Mouse (Mus musculus): ENCODE measurements at regions not wholly inside any gene's neighbourhood (a gene's known extent, or its start where the extent isn't known, plus 50 kb on each side); places are given as distances from the start of the nearest gene placed in this dataset.
"Not testable (repeated sequence)": the region's sequence is repeated elsewhere in the genome, so short reads cannot be mapped to it uniquely, and the experiment has no call there.

DNA sequence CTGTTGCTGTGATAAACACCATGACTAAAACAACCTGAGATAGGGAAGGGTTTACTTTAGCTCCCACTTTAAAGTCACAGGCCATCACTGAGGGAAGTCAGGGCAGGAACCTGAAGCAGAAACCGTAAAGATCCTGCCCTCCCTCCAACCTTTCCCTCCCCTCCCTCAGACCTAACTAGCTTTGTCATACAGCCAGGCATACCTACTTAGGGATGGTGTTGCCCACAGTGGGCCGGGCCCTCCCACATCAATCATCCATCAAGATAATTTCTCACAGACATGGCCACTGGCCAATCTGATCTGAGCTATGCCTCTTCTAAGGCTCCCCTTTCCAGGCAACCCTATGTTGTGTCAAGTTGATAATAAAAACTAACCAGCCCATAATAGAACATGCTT lies 989.7 kb downstream of the 4930447A16Rik start:
- H3K4me1 ChIP-seq (replicated peaks; ENCODE audit: control insufficient read depth, insufficient read depth, low read length) = peaks cover 6% of the 10 kb centered on the region; the same call in 1 of the 2 replicates
- H3K9me3 ChIP-seq (ENCODE audit: control insufficient read depth, low read length) = no peaks in the 10 kb centered on the region
- H3K4me3 ChIP-seq (ENCODE audit: low read length) = no peak overlapping the region
- 40% methylated on average over 2 of the region's 2 CpGs for WGBS
- no peaks in the 10 kb centered on the region for H3K27me3 ChIP-seq (ENCODE audit: control insufficient read depth, insufficient read depth, low read depth, low read length)
- H3K36me3 ChIP-seq (ENCODE audit: control insufficient read depth, insufficient read depth, low read length) = no peaks in the 10 kb centered on the region
- peak; percentile 44; the same call in 1 of the 2 replicates for ATAC-seq (ENCODE audit: low read depth)
- H3K4me2 ChIP-seq (ENCODE audit: low read depth, low read length) = no peak overlapping the region
- H3K9ac ChIP-seq (ENCODE audit: low read length) = no peak overlapping the region
- H3K27ac ChIP-seq (ENCODE audit: low read length) = peak overlapping the region; percentile 23; the same call in 1 of the 2 replicates

- no peak overlapping the region for H3K27ac ChIP-seq (ENCODE audit: low read length)
- no peak overlapping the region for H3K4me3 ChIP-seq (ENCODE audit: low read length)
- H3K36me3 ChIP-seq (ENCODE audit: control insufficient read depth, insufficient read depth, low read length) = no peaks in the 10 kb centered on the region
- H3K4me1 ChIP-seq (replicated peaks; ENCODE audit: control insufficient read depth, insufficient read depth, low read length) = peaks cover 16% of the 10 kb centered on the region
- no peak overlapping the region for H3K9ac ChIP-seq (ENCODE audit: low read length)
- H3K27me3 ChIP-seq (ENCODE audit: control insufficient read depth, insufficient read depth, low read depth, low read length) = no peaks in the 10 kb centered on the region
- no peak overlapping the region for H3K4me2 ChIP-seq (ENCODE audit: low read depth, low read length)
- WGBS = 52% methylated on average over 7 of the region's 7 CpGs
- H3K9me3 ChIP-seq (ENCODE audit: control insufficient read depth, low read length) = no peaks in the 10 kb centered on the region
- no peak for ATAC-seq (ENCODE audit: low read depth)
These were observed 994.3 kb downstream of the 4930447A16Rik start for GRCm38 (mm10) chr15:38419621-38420020.

DNA sequence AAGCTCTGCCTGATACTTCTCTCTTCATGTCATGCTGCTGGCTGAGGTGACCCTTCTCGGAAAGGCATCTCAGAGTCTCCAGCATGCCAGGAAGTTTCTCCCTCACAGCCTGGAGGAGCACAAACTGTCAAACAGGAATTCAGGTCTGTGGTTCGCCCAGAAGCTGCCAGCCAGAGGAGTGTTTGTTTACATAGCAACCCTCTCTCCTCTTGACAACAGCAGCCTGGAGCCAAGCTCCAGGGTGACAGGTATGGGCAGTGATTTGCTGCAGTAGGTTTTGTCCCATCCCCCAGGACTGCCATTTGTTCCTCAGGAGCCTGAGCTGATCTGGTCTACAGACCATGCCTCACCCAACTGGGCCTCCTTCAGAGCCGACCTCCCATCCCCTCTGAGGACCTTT lies 995.4 kb downstream of the 4930447A16Rik start:
- WGBS = 6% methylated on average over 3 of the region's 3 CpGs
- Histone ChIP-seq H3K9me3 (ENCODE audit: control insufficient read depth, low read length) (no peaks in the 10 kb centered on the region), H3K36me3 (ENCODE audit: control insufficient read depth, insufficient read depth, low read length) (no peaks in the 10 kb centered on the region), H3K27me3 (ENCODE audit: control insufficient read depth, insufficient read depth, low read depth, low read length) (no peaks in the 10 kb centered on the region), H3K4me3 (ENCODE audit: low read length) (no peak overlapping the region), H3K4me2 (ENCODE audit: low read depth, low read length) (no peak overlapping the region), H3K4me1 (replicated peaks; ENCODE audit: control insufficient read depth, insufficient read depth, low read length) (peaks cover 10% of the 10 kb centered on the region), H3K27ac (ENCODE audit: low read length) (peak overlapping the region; percentile 51), H3K9ac (ENCODE audit: low read length) (no peak overlapping the region)
- peak; percentile 78 for ATAC-seq (ENCODE audit: low read depth)

GRCm38 (mm10) chr15:38422741-38423140 lies 997.4 kb downstream of the 4930447A16Rik start:
- Histone ChIP-seq H3K4me3 (ENCODE audit: low read length) (no peak overlapping the region), H3K27me3 (ENCODE audit: control insufficient read depth, insufficient read depth, low read depth, low read length) (no peaks in the 10 kb centered on the region), H3K9me3 (ENCODE audit: control insufficient read depth, low read length) (no peaks in the 10 kb centered on the region), H3K4me1 (replicated peaks; ENCODE audit: control insufficient read depth, insufficient read depth, low read length) (peaks cover 10% of the 10 kb centered on the region), H3K36me3 (ENCODE audit: control insufficient read depth, insufficient read depth, low read length) (no peaks in the 10 kb centered on the region), H3K9ac (ENCODE audit: low read length) (no peak overlapping the region), H3K27ac (ENCODE audit: low read length) (no peak overlapping the region), H3K4me2 (ENCODE audit: low read depth, low read length) (no peak overlapping the region)
- no peak for ATAC-seq (ENCODE audit: low read depth)
- WGBS = 67% methylated on average over 6 of the region's 6 CpGs

DNA sequence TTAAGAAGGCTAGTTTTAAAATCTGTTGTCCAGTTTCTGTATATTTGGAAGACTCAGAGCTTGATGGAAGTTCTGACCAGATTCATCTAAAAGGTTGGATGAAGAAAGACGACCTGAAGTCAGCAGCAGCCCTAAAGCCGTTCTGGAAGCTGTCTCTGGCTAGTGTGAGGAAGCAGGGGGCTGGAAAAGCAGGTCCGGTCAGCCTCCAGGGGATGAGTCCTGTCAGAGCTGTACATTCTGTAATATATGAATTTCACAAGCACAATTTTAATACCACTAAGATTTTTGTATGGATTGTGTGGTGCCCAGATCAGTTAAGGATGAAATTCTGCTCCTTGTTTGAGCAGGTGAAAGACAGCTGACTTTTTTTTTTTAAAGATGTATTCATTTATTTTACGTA lies 1000.2 kb downstream of the 4930447A16Rik start:
- Histone ChIP-seq H3K36me3 (ENCODE audit: control insufficient read depth, insufficient read depth, low read length) (no peaks in the 10 kb centered on the region), H3K9ac (ENCODE audit: low read length) (no peak overlapping the region), H3K4me3 (ENCODE audit: low read length) (no peak overlapping the region), H3K9me3 (ENCODE audit: control insufficient read depth, low read length) (no peaks in the 10 kb centered on the region), H3K27ac (ENCODE audit: low read length) (no peak overlapping the region), H3K4me1 (replicated peaks; ENCODE audit: control insufficient read depth, insufficient read depth, low read length) (peaks cover 6% of the 10 kb centered on the region), H3K4me2 (ENCODE audit: low read depth, low read length) (no peak overlapping the region), H3K27me3 (ENCODE audit: control insufficient read depth, insufficient read depth, low read depth, low read length) (no peaks in the 10 kb centered on the region)
- WGBS = 66% methylated on average over 4 of the region's 4 CpGs
- ATAC-seq (ENCODE audit: low read depth) = no peak

DNA sequence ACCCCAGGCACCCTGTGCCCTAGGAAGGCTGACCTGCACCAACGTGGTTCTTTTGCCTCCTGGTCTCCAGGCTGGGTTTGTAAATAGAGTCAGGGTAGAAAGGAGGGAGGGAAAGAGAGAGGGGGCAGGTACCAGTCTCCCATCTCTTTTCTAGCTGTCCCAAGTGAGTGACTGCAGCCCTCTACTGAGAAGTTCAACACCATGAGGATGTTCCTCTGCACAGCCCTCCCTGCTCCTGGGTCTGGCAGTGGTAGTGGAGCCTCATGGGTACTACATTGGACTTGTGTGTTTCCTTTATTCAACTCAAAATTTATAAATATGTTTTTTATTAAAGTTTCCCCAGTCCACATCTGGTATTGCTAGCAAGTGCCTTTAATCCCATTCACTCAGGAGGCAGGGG lies 1002.6 kb downstream of the 4930447A16Rik start:
- H3K9ac ChIP-seq (ENCODE audit: low read length) = no peak overlapping the region
- no peak overlapping the region for H3K4me2 ChIP-seq (ENCODE audit: low read depth, low read length)
- no peaks in the 10 kb centered on the region for H3K4me1 ChIP-seq (replicated peaks; ENCODE audit: control insufficient read depth, insufficient read depth, low read length)
- H3K27ac ChIP-seq (ENCODE audit: low read length) = no peak overlapping the region
- H3K27me3 ChIP-seq (ENCODE audit: control insufficient read depth, insufficient read depth, low read depth, low read length) = no peaks in the 10 kb centered on the region
- no peak overlapping the region for H3K4me3 ChIP-seq (ENCODE audit: low read length)
- H3K9me3 ChIP-seq (ENCODE audit: control insufficient read depth, low read length) = no peaks in the 10 kb centered on the region
- no peak for ATAC-seq (ENCODE audit: low read depth)
- no peaks in the 10 kb centered on the region for H3K36me3 ChIP-seq (ENCODE audit: control insufficient read depth, insufficient read depth, low read length)
- 48% methylated on average over 1 of the region's 1 CpGs for WGBS

- Histone ChIP-seq H3K4me2 (ENCODE audit: low read depth, low read length) (no peak overlapping the region), H3K9ac (ENCODE audit: low read length) (no peak overlapping the region), H3K9me3 (ENCODE audit: control insufficient read depth, low read length) (peaks cover 6% of the 10 kb centered on the region; the same call in 1 of the 2 replicates), H3K27ac (ENCODE audit: low read length) (no peak overlapping the region), H3K4me1 (replicated peaks; ENCODE audit: control insufficient read depth, insufficient read depth, low read length) (no peaks in the 10 kb centered on the region), H3K36me3 (ENCODE audit: control insufficient read depth, insufficient read depth, low read length) (no peaks in the 10 kb centered on the region), H3K27me3 (ENCODE audit: control insufficient read depth, insufficient read depth, low read depth, low read length) (no peaks in the 10 kb centered on the region), H3K4me3 (ENCODE audit: low read length) (no peak overlapping the region)
- 50% methylated on average over 2 of the region's 2 CpGs for WGBS
- peak; percentile 65 for ATAC-seq (ENCODE audit: low read depth)
These were observed 1006.3 kb downstream of the 4930447A16Rik start for GRCm38 (mm10) chr15:38431668-38432067.

DNA sequence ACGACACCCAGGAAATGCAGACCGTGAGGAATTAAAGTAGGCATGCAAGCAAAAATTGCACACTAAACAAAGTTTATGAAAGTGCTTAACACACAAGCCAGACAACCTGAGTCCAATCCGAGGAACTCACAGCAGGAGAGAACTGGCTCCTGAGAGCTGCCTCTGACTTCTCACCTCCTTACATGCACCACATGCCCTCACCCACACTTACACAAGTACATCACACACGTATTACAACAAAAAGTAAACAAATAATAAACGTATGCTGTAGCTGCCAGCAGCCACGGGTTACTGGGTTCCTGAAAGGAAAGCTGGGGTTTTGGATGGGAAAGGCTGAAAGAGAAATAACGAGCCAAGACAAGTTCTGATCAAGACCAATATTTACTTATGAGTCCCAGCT lies 1008.0 kb downstream of the 4930447A16Rik start:
- no peak overlapping the region for H3K4me2 ChIP-seq (ENCODE audit: low read depth, low read length)
- H3K27ac ChIP-seq (ENCODE audit: low read length) = no peak overlapping the region
- no peak overlapping the region for H3K9ac ChIP-seq (ENCODE audit: low read length)
- H3K4me3 ChIP-seq (ENCODE audit: low read length) = no peak overlapping the region
- 65% methylated on average over 7 of the region's 7 CpGs for WGBS
- H3K4me1 ChIP-seq (replicated peaks; ENCODE audit: control insufficient read depth, insufficient read depth, low read length) = no peaks in the 10 kb centered on the region
- H3K36me3 ChIP-seq (ENCODE audit: control insufficient read depth, insufficient read depth, low read length) = no peaks in the 10 kb centered on the region
- H3K9me3 ChIP-seq (ENCODE audit: control insufficient read depth, low read length) = peaks cover 6% of the 10 kb centered on the region; the same call in 1 of the 2 replicates
- ATAC-seq (ENCODE audit: low read depth) = no peak
- H3K27me3 ChIP-seq (ENCODE audit: control insufficient read depth, insufficient read depth, low read depth, low read length) = no peaks in the 10 kb centered on the region

GRCm38 (mm10) chr15:38434239-38434638 lies 1008.9 kb downstream of the 4930447A16Rik start:
- H3K4me3 ChIP-seq (ENCODE audit: low read length); H3K27ac ChIP-seq (ENCODE audit: low read length); H3K9me3 ChIP-seq (ENCODE audit: control insufficient read depth, low read length); ATAC-seq (ENCODE audit: low read depth); H3K4me1 ChIP-seq (replicated peaks; ENCODE audit: control insufficient read depth, insufficient read depth, low read length); H3K9ac ChIP-seq (ENCODE audit: low read length); H3K36me3 ChIP-seq (ENCODE audit: control insufficient read depth, insufficient read depth, low read length); H3K4me2 ChIP-seq (ENCODE audit: low read depth, low read length); H3K27me3 ChIP-seq (ENCODE audit: control insufficient read depth, insufficient read depth, low read depth, low read length): not testable (repeated sequence)
- 88% methylated on average over 2 of the region's 2 CpGs for WGBS

Data from lung, embryonic 16.5 days (tissue).